Comparison of ENCODE assay signal across 8 mouse cellular contexts in the genomic region with DNA sequence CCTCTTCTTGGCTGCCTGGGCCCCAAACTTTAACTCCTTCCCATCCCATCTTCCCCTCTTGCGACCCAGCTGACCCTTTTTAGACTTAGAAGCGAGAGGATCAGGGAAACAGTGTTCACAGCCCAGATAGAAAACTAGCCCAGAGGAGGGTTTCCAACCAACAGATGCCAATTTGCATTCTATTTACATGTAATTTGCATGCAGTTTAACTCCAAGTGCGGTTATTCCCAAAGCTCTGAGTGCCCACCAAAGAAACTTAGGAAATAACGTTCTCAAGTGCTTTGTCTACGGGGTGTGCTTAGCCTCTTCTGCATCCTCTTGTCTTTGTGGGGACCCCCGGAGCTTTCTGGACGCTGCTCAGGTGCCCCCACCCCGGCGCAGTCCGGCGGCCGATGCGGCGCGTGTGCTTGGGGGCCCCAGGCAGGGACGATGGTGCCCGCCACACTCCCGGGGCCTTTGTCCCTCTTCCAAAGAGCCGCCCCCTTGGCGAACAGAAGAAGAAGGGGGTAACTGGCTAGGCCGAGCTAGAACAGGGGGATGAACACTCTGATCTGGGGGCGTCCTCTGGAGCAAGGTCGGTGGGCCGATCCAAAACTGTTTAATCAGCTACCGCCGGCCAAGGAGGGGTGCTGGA. TPM values are rescaled to one million over a fixed set of nuclear protein-coding genes. Genes with fewer than 3 reads are reported as not detected.
DNase-seq lines count a peak whose midpoint lies in the region.

No protein-coding gene starts in this region.

- no peaks in the 10 kb centered on the region for H3K9me3 ChIP-seq in midbrain, embryonic 10.5 days (replicated peaks)

- WGBS in midbrain, embryonic 10.5 days, result under 1% methylated on average over 26 of the region's 26 CpGs

- peaks cover 82% of the 10 kb centered on the region for H3K4me1 ChIP-seq in midbrain, embryonic 10.5 days

- H3K36me3 ChIP-seq in midbrain, embryonic 10.5 days, result peaks cover 12% of the 10 kb centered on the region; the same call in 1 of the 2 replicates

- H3K27me3 ChIP-seq in midbrain, embryonic 10.5 days (ENCODE audit: low read depth, poor library complexity, severe bottlenecking), result peaks cover 8% of the 10 kb centered on the region

- H3K27ac ChIP-seq in midbrain, embryonic 10.5 days (replicated peaks), result peak overlapping the region; percentile 92

- H3K4me3 ChIP-seq in midbrain, embryonic 10.5 days, result peak overlapping the region; percentile 77

- DNase-seq in cerebellum, adult 9-10 months, result peak; percentile 44
- DNase-seq in cerebellum, adult 8-10 months, result no peak
- DNase-seq in thymus, postnatal 14 days, result peak; percentile 12
- DNase-seq in thymus, postnatal 36 days, result no peak
- peak; percentile 24 for DNase-seq in heart, postnatal 4 days
- peak; percentile 45 for DNase-seq in midbrain, embryonic 10.5 days (ENCODE audit: low spot score)
- DNase-seq in c-Kit-positive CD71-positive TER-119-positive erythroid progenitor cells, embryonic 14.5 days (ENCODE audit: low spot score), result no peak
- DNase-seq in urinary bladder, postnatal 10 days (ENCODE audit: low spot score), result no peak

RNA-seq across cellular contexts. Expression of gene Gprc5b, which starts 1.3 kb away (rescaled TPM):
- total RNA-seq in heart, postnatal 4 days (2021), result 10 to 100 TPM; 18.3 to 21.0 TPM
- 10.1 and 13.6 TPM in 2 replicates for polyA plus RNA-seq in midbrain, embryonic 10.5 days (2016; fragmentation: Nextera tagmentation; extraction: Ambion mirVana)

Comparison
In these comparisons a context has a peak if more than half of its experiments do, and no peak if none do; other contexts are left out.
1. DNase-seq: peak in cerebellum, adult 9-10 months (single experiment), thymus, postnatal 14 days (single experiment), heart, postnatal 4 days (single experiment) and midbrain, embryonic 10.5 days (single experiment); none in cerebellum, adult 8-10 months (single experiment), thymus, postnatal 36 days (0 of 2), c-Kit-positive CD71-positive TER-119-positive erythroid progenitor cells, embryonic 14.5 days (single experiment) and urinary bladder, postnatal 10 days (single experiment).